Mouse (Mus musculus) 3134 (cell line): Measurements from ENCODE around the gene Phactr1.

ENCODE experiments used
- DNase-seq: peaks from one replicate; pipeline ENCODE4 v3.0.0-alpha.2; 2011; ENCODE audit warnings: low spot score; ENCODE audit not compliant: insufficient read length; ENCODE audit errors: extremely low read depth

Phactr1 gene

DNA sequence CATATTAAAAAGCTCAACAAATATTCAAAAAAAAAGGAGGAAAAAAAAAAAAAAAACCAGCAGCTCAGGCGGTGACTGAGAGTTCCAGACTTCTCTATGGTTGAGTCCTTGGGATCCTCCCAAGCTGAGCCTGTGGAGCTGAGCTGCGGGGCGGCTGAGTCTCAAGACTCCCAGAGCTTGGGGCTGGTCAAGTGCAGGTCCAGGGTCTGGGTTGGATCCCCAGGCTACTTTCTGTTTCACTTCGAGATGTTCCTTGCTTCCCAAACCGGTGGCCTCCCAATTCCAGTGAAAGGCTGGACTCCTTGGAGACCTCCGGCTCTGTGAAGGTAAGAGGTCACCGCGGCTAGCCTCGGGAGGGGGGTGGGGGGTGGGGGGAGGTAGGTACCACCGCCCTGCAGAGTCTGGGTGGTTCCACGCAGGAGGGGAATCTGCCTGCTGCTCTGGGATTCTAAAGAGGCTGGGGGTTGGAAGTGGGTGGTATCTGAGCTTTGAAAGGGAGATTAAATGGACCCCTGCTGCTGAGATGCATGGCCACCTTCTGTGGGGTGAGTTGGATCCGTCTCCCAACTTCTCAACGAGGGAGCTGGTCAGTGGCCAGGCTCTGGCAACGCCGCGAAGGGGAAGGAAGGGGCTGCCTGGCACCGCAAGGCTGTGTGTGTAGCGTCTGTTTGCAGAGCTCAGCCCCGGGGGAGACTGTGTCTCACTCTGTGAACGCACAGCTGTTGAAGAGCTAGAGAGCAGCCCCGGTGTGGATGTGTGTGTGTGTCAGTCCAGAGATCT, 185.9 kb downstream of the Phactr1 start:
- DNase-seq = peak; percentile 42

DNA sequence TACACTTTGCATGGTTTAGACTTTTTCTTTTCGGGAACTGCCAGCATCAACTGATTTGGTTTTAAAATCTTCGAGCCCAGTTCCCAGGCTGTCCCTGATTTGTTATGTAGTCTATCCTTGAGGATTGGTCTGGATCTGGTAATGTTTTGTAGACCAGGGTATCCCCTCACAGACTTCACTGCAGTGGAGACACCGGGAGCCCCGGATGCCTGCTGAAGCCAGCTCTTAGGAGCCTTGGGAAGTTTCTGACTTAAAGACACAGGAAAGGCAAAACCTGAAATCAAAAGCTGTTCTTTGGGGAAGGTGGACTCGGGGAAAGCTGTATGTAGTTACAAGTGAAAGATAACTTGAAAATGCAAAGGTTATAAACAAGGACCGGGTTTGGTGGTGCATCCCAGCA, 186.6 kb downstream of the Phactr1 start:
- no peak for DNase-seq

DNA sequence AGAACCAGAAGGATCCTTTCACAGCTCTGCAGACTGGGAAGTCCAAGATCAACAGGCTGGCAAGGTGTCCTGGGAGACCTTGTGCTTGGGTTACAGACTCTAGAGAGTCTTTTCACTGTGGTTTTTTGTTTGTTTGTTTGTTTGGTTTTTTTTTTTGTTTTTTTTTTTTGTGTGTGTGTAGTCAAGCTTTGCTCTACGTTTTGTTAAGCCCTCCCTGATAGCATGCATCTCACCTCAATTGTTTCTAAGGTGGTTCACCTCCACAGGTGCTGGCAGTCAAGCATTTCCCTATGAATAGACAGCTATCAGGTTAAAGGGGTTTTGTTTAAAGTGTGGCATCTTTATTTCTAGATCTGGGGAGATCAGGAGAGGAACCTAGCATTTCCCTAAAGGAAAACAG, 191.7 kb downstream of the Phactr1 start:
- DNase-seq = no peak

DNA sequence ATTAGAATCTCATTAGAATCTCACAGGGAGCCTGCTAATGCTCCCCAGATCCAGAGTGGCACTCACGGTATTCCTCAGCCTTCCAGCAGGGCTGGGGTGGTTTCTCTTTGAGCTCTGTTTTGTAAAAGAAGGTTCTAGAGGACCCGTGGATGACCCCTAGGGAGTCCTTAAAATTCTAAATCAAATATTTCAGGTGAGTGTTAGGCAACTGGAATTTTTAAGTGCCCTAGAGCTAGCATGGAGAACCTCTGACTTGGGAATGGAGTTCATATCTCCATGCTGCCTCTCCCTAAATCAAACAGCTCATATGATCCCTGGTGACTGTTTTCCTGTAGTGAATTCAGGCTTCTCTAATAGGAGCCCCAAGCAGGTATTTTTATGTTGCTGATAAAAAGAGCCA, 197.9 kb downstream of the Phactr1 start:
- no peak for DNase-seq

DNA sequence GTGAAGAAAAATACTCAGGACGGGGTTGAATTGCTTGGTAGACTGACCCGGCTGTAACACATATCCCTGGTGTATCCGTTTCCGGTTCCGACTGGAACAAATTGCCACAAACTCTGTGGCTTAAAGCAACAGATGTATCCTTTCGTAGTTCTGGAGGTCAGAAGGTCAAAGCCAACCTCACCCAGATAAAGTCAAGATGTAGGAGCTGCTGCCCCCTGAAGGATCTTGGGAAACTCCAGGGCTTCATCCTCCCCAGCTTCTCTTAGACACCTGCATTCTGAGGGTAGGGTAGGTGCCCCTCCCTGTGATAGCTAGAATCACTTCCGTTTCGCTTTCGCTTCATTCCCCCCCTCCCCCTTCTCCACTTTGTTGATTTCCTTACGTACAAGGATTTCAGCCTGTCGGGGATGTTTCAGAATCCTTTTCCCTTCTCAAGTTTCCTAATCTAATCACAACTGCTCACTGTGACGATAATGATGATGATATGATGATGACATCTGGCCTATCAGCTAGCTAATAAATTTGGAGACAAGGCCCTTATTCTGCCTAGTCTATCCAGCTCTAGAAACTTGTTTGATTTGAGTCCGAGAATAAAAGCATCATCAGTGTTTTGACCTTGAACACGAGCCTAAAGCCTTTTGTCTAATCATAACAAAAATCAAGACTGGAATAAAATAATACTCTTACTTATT, 203.8 kb downstream of the Phactr1 start:
- DNase-seq = no peak

DNA sequence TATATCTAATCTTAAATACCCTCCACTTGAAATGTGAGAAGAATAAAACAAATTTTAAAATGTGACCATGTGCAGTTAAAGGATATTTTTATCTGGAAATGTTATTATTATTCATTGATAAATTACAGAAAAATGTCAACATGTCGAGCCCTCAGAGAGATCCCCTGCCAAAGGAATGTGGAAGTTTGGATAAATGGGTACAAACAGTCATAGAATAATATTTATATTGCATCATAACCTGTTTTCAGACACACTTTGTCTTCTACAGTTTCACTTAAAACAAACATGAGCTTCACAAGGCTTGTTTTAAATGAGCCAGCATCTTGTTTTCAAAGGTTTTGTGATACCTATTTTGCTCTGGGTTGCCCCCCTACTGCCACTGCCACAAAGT, 204.3 kb downstream of the Phactr1 start:
- DNase-seq = no peak

DNA sequence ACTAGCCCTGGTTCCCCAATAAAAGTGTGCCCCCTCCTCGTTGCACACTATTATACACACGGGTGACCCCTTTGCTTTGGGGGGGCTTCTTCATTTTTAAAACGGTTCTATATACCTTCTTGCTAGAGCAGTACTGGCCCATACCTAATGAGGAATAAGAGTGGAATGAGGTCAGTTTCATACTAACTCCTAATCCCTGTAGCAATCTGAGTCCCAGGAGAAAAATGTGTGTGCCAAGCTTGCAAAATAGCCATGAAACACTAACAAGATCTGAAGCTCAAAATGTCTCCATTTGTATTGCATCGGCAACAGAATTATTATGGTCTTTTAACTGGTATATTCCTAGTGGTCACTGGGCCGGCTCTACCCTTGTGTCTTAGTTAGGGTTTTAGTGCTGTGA, 207.3 kb downstream of the Phactr1 start:
- DNase-seq = no peak

DNA sequence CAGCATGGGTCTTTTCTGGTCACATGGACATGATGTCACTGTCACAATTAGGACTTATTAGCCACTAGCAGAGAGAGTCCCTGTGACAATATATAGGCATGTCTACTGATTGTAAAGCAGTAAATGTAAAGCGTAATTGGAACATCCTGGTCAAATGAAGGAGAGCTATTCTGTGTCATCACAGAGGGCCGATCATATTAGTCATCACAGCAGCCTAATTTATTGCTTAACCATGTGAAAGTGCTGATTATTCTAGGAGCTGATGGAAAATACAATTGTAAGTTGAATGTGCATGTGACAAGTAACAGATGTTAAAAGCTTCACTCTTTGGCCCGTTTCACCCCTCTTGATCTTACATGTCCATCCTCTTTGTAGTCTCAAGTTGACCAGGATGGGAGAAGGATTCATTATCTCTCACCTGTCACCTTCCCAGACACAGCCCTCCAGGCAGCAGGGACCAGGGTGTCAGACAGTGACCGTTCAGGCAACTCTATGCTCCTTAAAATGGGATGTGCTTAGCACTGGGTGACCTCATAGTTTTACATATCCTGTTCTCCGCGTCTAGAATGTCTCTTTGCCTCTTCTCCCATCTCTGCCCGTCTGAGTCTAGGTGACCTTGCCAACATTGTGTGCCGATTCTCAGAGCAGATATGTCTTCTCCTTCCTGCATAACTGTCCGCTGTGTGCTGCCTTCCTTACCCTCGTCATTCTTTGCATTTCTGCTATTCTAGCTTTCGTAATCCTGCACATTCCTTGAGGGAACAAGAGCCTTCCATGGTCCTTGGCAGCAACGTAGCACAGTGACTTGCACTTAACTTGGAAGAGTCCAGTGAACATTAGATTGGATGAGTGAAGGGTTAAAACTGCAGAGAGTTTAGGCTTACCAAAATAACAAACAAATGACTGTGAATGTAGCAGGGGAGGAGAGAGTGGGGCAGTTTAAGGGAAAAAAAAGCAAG, 209.4 kb downstream of the Phactr1 start:
- peak; percentile 23 for DNase-seq

DNA sequence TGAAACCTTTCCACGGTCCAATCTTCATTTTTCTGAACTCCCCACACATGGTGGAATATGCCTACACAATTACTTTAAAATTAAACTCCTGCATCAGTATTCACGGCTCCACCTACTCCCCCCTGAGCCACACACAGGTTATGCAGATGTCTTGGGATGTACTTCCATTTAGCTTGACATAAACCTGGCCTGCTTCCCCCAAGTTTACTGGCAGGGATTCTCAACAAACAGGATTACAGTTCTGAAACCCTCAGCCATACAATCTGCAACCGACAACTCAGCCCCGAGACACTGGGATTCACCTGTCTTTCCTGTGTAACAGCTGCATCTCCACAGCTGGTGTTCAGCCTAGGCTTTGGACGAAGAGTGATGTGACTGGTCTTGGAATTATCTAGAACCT, 210.2 kb downstream of the Phactr1 start:
- DNase-seq = no peak

DNA sequence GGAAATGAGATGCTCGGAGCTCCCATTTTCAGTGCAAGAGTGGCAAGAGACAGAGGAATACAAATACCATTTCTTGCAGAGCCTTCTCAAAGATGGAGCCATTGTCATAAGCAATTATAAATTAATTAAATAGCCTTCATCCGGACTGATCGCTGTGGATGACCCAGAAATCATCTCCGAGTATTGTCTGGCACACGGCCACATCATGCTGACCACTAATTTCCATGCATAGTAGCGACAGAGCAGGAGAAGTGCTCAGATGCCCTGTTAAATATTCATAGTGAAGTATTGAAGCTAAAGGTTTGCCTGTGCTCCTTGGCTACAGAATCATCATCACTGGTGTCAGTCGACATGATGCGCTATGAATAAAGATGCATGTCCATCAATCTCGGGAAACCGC, 213.6 kb downstream of the Phactr1 start:
- no peak for DNase-seq

DNA sequence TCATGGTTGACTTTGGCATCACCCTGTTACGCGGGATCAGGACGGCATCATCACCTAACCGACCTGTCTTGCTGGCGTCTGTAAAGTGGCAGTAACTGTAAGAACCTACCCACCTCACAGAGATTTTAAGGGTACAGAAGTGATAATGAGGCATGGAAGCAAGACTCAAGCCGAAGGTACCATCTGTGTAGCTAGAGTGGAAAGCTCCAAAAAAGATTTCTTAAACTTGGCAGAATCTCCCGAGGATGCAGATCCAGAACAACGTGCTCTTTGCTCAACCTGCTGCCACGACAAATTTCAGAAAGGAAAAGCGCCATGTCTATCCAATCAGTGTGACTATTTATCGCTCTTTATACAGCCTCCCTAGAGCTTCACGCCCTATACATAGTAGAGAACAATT, 214.2 kb downstream of the Phactr1 start:
- DNase-seq = no peak

DNA sequence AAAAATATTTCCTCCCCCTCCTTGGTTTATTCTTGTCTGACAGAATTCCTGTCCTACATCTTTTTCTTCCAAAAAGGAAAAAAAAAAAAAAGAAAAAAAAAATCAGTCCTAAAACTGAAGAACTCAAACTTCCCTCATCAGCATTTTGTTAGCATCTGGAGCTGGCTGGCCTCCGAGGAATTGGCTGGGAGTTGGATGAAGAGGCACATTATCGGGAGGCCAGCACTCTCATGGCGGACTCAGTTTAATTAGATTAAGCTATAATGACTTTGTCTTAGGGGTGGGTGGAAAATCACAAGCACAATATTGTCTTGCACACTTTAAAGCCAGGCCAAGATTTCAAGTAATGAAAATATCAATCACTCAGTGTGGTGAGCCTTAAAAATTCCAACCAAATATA, 215.6 kb downstream of the Phactr1 start:
- no peak for DNase-seq

DNA sequence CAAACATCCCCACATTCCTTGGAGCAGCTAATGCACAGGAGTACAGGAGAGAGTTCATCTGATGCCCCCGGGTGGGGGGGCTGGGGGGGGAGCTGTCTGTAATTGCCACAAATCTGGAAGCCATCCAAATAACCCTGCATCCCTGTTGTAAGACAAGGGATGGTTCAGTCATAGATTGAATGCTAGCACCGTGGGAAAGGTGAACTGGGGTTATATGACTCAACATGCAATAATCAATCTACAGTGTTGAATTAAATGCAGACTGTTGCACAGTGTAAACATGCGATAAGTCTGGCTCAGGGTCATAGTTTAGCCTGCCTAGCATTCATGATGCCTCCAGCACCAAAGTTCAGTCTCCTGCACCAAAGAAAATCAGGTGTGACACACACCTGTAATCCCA, 219.2 kb downstream of the Phactr1 start:
- no peak for DNase-seq

DNA sequence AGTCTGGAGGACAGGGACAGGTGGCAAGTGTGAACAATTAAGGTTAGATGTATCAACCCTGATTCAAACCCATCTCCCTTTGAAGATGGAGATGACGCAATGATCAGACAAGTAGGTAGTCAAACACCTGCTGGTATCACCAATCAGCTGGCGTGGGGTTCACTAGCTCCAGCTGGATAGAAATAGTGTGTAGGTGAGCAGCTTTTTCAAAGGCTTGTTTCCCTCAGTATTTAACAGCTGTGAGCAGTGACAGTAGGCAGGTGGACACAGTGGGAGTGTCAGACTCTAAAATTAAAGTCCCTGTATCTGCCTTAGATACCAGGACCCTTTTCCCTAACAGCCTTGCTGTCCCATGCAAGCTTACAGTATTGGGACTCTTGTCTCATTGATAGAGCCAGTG, 221.4 kb downstream of the Phactr1 start:
- no peak for DNase-seq

DNA sequence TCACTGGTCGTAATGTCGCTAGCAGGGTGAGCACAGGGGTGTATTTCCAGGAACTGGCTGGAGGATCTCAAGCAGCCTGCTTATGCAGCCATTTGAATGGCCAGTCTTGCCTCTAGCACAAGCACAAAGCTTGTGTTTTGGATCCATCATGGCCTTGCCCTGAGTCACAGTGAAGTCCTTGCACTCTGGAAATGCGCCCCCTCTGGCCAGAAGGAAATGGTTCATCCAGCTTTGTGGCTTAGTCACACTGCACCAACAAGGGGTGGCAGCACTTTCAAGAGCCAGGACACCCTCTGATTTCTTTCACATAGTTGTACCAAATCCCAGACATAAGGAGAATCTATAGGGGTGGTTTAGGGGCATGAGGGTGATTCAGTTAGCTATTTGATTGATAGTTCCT, 222.4 kb downstream of the Phactr1 start:
- no peak for DNase-seq

DNA sequence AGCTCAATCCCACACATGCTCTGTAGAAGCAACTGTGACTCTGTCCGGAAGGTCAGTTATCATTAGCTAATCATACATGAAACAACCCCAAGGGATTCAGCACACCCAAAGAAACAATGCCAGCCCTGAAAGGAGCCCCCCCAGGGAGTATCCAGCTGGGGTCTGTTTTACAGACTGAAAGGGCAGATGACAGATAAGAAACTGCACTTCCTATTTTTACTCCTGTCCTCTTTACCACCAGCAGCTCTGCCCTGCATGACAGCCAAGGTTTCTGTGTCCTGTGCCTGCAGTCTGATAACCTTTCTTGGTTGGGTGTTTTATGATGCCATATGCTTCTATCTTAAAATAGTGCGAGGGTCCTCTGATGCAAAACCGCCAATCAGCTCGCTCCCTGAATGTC, 225.4 kb downstream of the Phactr1 start:
- DNase-seq = no peak

DNA sequence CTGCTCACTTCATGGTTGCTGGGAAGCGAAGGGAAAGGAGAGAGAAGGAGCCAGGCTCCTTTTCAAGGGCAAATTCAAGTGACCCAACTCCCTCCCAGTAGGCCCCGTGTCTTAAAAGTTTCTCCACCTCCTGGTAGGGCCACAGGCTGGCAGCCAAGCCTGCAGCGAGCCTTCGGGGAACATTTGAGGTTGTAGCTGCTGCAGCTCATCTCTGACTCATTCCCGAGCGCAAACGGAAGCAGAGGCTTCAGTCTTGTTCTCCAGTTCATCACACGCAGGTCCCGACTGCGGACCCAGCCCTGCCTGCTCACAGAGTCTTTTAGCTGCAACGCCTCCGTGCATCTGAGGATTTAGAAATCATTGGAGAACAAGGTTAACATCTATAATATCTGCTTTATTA, 226.6 kb downstream of the Phactr1 start:
- DNase-seq = peak; percentile 57

DNA sequence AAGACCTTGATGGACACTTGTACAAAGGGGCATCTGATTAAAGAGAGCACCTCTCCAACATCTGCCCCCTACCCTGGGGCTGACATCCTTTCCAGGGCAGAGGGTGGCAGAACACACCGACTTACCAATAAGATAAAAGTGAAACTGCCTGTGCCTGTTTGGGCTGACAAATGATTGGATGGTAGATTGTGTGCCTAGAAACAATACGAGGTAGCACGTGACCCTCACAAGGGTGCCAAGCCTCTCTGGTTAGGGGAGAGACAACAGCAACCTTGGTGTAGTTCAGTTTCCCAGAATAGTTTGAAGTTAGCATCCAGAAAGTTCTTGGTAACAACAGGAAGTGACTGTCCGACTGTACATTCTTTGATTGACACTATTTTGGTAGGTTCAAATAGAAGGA, 234.7 kb downstream of the Phactr1 start:
- DNase-seq = no peak

DNA sequence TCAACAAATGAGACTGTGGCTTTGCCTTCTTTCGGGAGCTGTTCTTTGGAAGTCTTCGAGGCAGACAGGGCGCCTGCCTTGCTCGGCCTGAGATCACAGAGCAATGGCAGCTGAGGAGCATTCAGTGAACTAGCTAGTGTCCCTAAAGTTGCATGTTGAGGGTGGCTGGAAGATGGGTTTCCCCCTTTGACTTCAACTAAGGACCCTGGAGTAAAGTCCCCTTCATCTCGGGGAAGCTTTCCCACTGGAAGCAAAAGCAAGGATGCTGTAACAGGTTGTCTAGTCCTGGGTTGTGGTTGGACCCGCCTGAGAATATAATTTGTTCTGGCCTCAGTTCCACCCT, 235.4 kb downstream of the Phactr1 start:
- no peak for DNase-seq

DNA sequence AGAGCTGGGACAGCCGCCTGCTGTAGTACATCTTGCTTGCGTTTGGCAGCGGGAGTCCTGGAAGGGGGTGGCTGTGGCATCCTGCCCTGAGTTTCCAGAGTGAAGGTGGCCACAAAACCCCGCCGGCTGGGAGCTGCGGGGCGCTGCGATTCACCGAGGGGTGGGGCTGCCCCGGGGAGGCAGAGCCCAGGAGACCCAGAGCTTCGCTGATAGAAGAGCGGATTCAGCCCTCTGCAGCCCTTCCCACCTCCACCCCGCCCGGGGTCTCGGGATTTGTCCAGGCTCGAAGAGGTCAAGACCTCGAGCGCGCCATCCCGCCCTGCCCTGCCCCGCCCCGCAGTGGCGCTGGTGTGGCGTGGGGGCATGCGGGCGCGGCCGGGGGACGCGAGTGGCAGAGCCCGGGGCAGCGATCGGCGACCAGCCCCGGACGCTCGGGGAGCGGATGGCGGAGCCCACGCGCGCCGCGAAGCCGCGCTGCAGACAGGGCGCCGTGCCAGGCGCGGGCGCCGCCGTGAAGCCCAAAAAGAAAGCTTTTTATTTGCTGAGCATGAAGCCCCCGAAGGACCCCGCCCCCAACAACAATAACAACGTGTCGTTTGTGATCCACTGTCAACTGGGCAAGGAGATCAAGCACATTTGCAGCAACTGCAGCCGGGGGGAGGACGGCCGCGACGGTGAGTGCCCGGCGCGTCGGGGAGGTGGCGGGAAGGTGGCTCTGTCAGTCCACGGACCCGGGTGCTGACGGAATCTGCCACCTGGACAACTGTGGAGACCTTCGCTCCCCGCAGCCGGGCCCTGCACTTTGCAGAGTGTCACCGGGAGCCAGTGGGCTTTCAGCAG, 236.0 kb downstream of the Phactr1 start:
- DNase-seq = no peak

DNA sequence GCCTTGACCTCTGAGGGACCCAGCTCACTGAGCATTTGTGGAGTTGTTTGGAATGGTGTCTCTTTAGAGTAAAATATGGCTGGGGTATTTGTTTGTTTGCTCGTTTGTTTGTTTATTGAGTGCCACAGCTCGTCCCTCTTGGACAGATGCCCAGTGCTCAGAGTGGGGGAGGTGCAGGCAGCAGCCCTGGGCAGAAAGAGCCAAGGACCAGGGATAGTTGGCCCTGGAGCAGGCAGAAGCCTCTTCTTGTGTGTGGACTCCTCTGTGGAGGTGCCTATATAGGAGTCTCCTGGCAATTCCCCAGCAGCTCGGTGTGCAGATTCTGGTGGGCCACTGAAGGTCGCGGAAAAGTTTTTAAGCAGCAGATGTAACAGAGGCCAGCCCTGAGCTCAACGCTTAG, 236.8 kb downstream of the Phactr1 start:
- no peak for DNase-seq
